Mouse (Mus musculus) cerebellum, adult 2 months (tissue): ENCODE data around the gene Them4.

Experiments
- CTCF ChIP-seq: fragments of 200-500 bp; IDR thresholded peaks from 2 replicates; pipeline ENCODE4 v1.5.1; 2011; ENCODE audit warnings: low read depth, mild to moderate bottlenecking, control low read depth, low read length, moderate library complexity, borderline replicate concordance; ENCODE audit not compliant: insufficient read depth
- POLR2A ChIP-seq: fragments of 200-500 bp; IDR thresholded peaks from 2 replicates; pipeline ENCODE4 v1.6.1; 2011; ENCODE audit warnings: low read length, control low read depth, borderline replicate concordance; ENCODE audit not compliant: insufficient read depth

- TF ChIP-seq CTCF (no peak), POLR2A (no peak)
Observed at GRCm38 (mm10) chr3:94368631-94369030, 58.7 kb downstream of the Them4 start.
